Mouse (Mus musculus) large intestine, adult 2 months (tissue): ENCODE results near the gene Daam1. TPM values are rescaled to one million over a fixed set of nuclear protein-coding genes. Genes with fewer than 3 reads are reported as not detected.
"Not testable (repeated sequence)": the region's sequence is repeated elsewhere in the genome, so short reads cannot be mapped to it uniquely, and the experiment has no call there.

Experiments
- DNase-seq: peaks from one replicate; pipeline ENCODE4 v3.0.0-alpha.2; 2012; ENCODE audit warnings: low read depth, low spot score
- WGBS: fragments of 180-500 bp; shearing (Covaris S2); methylation state at CpG from one replicate; pipeline ENCODE4 v1.1.7; 2018; 5-methylcytosine and 5-hydroxymethylcytosine counted together
- polyA plus RNA-seq: library from polyadenylated mRNA; depleted of rRNA; stranded (reverse); fragments of >200 nt; gene quantifications from 2 replicates; pipeline ENCODE4 v1.2.3, GENCODE M21; 2012

The Daam1 gene
- polyA plus RNA-seq, 1 experiment: 4.3 TPM

GRCm38 (mm10) chr12:71831258-71832087, 595 bp downstream of the Daam1 start:
- DNase-seq: no peak
- WGBS: under 1% methylated on average over 59 of the region's 59 CpGs

GRCm38 (mm10) chr12:71832225-71832624, 1.3 kb downstream of the Daam1 start:
- no peak for DNase-seq
- 2% methylated on average over 12 of the region's 12 CpGs for WGBS

GRCm38 (mm10) chr12:71834041-71834440, 3.2 kb downstream of the Daam1 start:
- WGBS: 71% methylated on average over 7 of the region's 7 CpGs
- DNase-seq: no peak

- 19% methylated on average over 5 of the region's 5 CpGs for WGBS
- no peak for DNase-seq
Observed at GRCm38 (mm10) chr12:71835966-71836668, 5.2 kb downstream of the Daam1 start.

GRCm38 (mm10) chr12:71836776-71837175, 5.9 kb downstream of the Daam1 start:
- no peak for DNase-seq
- 59% methylated on average over 6 of the region's 6 CpGs for WGBS

GRCm38 (mm10) chr12:71837576-71837975, 6.7 kb downstream of the Daam1 start:
- no peak for DNase-seq
- WGBS: 88% methylated on average over 5 of the region's 5 CpGs

GRCm38 (mm10) chr12:71838230-71838629, 7.4 kb downstream of the Daam1 start:
- 89% methylated on average over 2 of the region's 2 CpGs for WGBS
- DNase-seq: no peak

GRCm38 (mm10) chr12:71839653-71840052, 8.8 kb downstream of the Daam1 start:
- no peak for DNase-seq
- 82% methylated on average over 3 of the region's 3 CpGs for WGBS

- no peak for DNase-seq
- 69% methylated on average over 6 of the region's 6 CpGs for WGBS
Observed at GRCm38 (mm10) chr12:71840430-71841186, 9.7 kb downstream of the Daam1 start.

- WGBS: 30% methylated on average over 3 of the region's 3 CpGs
- DNase-seq: no peak
Observed at GRCm38 (mm10) chr12:71842006-71842405, 11.1 kb downstream of the Daam1 start.

GRCm38 (mm10) chr12:71842588-71842987, 11.7 kb downstream of the Daam1 start:
- 68% methylated on average over 2 of the region's 2 CpGs for WGBS
- no peak for DNase-seq

- DNase-seq: no peak
- 87% methylated on average over 5 of the region's 5 CpGs for WGBS
Observed at GRCm38 (mm10) chr12:71845486-71845885, 14.6 kb downstream of the Daam1 start.

GRCm38 (mm10) chr12:71846416-71846815, 15.5 kb downstream of the Daam1 start:
- 95% methylated on average over 4 of the region's 4 CpGs for WGBS

GRCm38 (mm10) chr12:71847024-71847423, 16.1 kb downstream of the Daam1 start:
- DNase-seq: not testable (repeated sequence)

More at GRCm38 (mm10) chr12:71846416-71846815, 15.5 kb downstream of the Daam1 start:
- DNase-seq: not testable (repeated sequence)

GRCm38 (mm10) chr12:71847617-71848016, 16.7 kb downstream of the Daam1 start:
- no peak for DNase-seq
- 83% methylated on average over 5 of the region's 5 CpGs for WGBS

More at GRCm38 (mm10) chr12:71847024-71847423, 16.1 kb downstream of the Daam1 start:
- 93% methylated on average over 6 of the region's 6 CpGs for WGBS

- DNase-seq: no peak
- 69% methylated on average over 5 of the region's 5 CpGs for WGBS
Observed at GRCm38 (mm10) chr12:71848037-71848776, 17.3 kb downstream of the Daam1 start.

- no peak for DNase-seq
- 91% methylated on average over 7 of the region's 7 CpGs for WGBS
Observed at GRCm38 (mm10) chr12:71849051-71849450, 18.2 kb downstream of the Daam1 start.

- 50% methylated on average over 5 of the region's 5 CpGs for WGBS
Observed at GRCm38 (mm10) chr12:71850135-71850534, 19.3 kb downstream of the Daam1 start.

GRCm38 (mm10) chr12:71852678-71853077, 21.8 kb downstream of the Daam1 start:
- no peak for DNase-seq
- 66% methylated on average over 7 of the region's 7 CpGs for WGBS

More at GRCm38 (mm10) chr12:71850135-71850534, 19.3 kb downstream of the Daam1 start:
- no peak for DNase-seq
